Mouse (Mus musculus) midbrain, embryonic 14.5 days (tissue): ENCODE measurements at regions not wholly inside any gene's neighbourhood (a gene's known extent, or its start where the extent isn't known, plus 50 kb on each side); places are given as distances from the start of the nearest gene placed in this dataset.
A peak's percentile ranks its signal among the peaks of the same experiment; 100 is the strongest.

Experiments used
- ATAC-seq: fragments of 200-750 bp; cut with Nextera tagmentation; 2 replicates; pipeline ENCODE4 v1.8.0; 2017; ENCODE audit warnings: moderate number of reproducible peaks, moderate library complexity; ENCODE audit not compliant: low FRiP score, low TSS enrichment
- DNase-seq: peaks from one replicate; pipeline ENCODE4 v3.0.0-alpha.2; 2015
- H3K27ac ChIP-seq: fragments of 300-500 bp; sonication (generic); replicated peaks from 2 replicates; pipeline ENCODE4 v1.5.1; 2014; ENCODE audit warnings: mild to moderate bottlenecking, low read depth, low read length, moderate library complexity
- H3K27me3 ChIP-seq: fragments of 300-500 bp; sonication (generic); 2 replicates; pipeline ENCODE4 v1.6.1; 2014; ENCODE audit warnings: low read length, control low read depth, mixed read lengths; ENCODE audit not compliant: control insufficient read depth, insufficient read depth
- H3K36me3 ChIP-seq: fragments of 300-500 bp; sonication (generic); 2 replicates; pipeline ENCODE4 v1.6.1; 2014; ENCODE audit warnings: low read length, control low read depth; ENCODE audit not compliant: control insufficient read depth, insufficient read depth
- H3K4me1 ChIP-seq: fragments of 300-500 bp; sonication (generic); 2 replicates; pipeline ENCODE4 v1.6.1; 2014; ENCODE audit warnings: mild to moderate bottlenecking, antibody characterized with exemption, low read length, control low read depth; ENCODE audit not compliant: control insufficient read depth, insufficient read depth
- H3K4me2 ChIP-seq: fragments of 300-500 bp; sonication (generic); 2 replicates; pipeline ENCODE4 v1.6.1; 2014; ENCODE audit warnings: mild to moderate bottlenecking, low read length, moderate library complexity
- H3K4me3 ChIP-seq: fragments of 300-500 bp; sonication (generic); replicated peaks from 2 replicates; pipeline ENCODE4 v1.5.1; 2014; ENCODE audit warnings: low read depth, low read length
- H3K9ac ChIP-seq: fragments of 300-500 bp; sonication (generic); replicated peaks from 2 replicates; pipeline ENCODE4 v1.6.1; 2014; ENCODE audit warnings: mild to moderate bottlenecking, low read length, moderate library complexity
- H3K9me3 ChIP-seq: fragments of 300-500 bp; sonication (generic); 2 replicates; pipeline ENCODE4 v1.6.1; 2016; ENCODE audit warnings: low read length, control low read depth, mixed read lengths; ENCODE audit not compliant: control insufficient read depth
- WGBS: fragments of 180-500 bp; shearing (Covaris S2); extraction: QIAGEN DNeasy Blood & Tissue Kit; methylation state at CpG from one replicate; pipeline ENCODE4 v1.1.7; 2014; 5-methylcytosine and 5-hydroxymethylcytosine counted together

DNA sequence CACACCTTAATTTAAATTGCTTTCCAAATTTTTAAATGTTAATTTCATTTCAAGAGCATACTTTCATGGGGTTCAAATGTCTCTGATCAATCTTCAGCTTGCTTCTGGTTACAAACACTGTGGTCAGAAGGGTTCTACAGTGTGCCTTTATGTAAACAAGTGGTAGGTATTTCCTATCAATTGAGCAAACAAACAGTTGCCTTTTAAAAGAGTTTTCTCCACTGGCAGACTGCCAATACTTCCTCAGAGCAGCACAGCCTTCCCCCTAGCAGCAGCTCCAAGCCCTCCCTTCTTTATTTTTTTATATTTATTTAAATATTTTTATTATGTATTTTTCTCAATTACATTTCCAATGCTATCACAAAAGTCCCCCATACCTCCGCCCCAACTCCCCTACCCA, 977.8 kb downstream of the Fstl5 start:
- H3K4me2 ChIP-seq: no peak overlapping the region
- no peak for ATAC-seq
- no peak overlapping the region for H3K27ac ChIP-seq
- WGBS: 97% methylated on average over 1 of the region's 1 CpGs
- no peaks in the 10 kb centered on the region for H3K36me3 ChIP-seq
- peak; percentile 37 for DNase-seq
- H3K4me1 ChIP-seq: no peaks in the 10 kb centered on the region
- H3K4me3 ChIP-seq: no peak overlapping the region
- no peaks in the 10 kb centered on the region for H3K27me3 ChIP-seq
- no peaks in the 10 kb centered on the region for H3K9me3 ChIP-seq
- no peak overlapping the region for H3K9ac ChIP-seq

DNA sequence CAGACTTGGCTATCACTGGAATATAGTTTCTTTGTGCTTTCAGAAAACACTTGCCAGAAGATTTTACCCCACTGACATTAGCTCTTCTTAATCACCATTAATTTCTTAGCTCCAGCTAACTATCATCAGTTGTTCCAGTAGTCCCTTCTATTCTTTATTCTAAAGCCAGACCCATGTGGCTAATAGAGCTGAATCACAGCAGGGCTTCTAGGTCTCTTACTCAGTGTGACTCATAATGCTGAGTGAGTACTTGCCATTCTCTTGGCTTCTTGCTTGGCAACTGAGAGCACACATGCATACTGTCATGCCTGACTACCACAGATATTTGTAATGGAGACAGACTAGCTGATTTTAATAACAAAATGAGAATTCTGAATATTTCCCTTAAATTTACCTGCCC, 1001.0 kb downstream of the Fstl5 start:
- H3K4me3 ChIP-seq: no peak overlapping the region
- no peaks in the 10 kb centered on the region for H3K36me3 ChIP-seq
- no peaks in the 10 kb centered on the region for H3K27me3 ChIP-seq
- no peak for ATAC-seq
- no peaks in the 10 kb centered on the region for H3K9me3 ChIP-seq
- no peak overlapping the region for H3K27ac ChIP-seq
- H3K4me2 ChIP-seq: no peak overlapping the region
- H3K4me1 ChIP-seq: no peaks in the 10 kb centered on the region
- no peak for DNase-seq
- H3K9ac ChIP-seq: no peak overlapping the region

DNA sequence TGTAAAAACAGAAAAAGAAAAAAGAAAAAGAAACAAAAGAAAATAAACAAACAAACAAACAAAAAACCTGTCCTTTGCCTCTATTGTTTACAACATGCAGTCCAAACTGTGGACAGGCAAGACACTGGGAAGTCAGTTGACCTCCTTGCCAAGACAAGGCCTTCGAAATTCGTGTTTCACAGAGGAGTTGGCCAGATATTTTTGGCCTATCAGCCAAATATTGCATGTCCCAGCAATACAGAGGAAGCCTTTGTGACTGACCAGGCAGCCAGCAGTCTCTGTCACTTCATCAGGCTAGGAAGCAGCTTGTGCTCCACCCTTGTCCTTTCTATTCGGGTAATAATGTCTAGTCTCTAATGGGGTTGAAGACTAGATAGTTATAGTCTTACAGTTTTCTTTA, 1017.7 kb downstream of the Fstl5 start:
- 91% methylated on average over 3 of the region's 3 CpGs for WGBS
- no peak overlapping the region for H3K4me2 ChIP-seq

DNA sequence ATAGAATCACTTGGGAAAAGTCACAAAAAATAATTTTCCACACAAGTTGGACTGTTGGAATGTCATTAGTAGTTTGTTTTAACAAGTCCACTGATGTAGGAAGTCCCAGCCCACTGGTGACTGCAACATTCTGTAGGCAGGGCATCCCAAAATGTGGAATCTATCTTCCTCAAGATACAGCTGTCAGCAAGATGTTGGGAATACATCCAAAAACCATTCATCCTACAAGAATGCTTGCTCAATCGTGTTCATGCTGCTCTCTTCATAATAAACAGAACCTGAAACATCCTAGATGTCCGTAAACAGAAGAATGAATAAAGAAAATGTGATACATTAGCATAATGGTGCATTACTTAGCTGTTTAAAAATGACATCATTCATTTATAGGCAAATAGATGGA, 1038.9 kb downstream of the Fstl5 start:
- no peaks in the 10 kb centered on the region for H3K27me3 ChIP-seq
- H3K36me3 ChIP-seq: no peaks in the 10 kb centered on the region
- no peak overlapping the region for H3K9ac ChIP-seq
- no peaks in the 10 kb centered on the region for H3K9me3 ChIP-seq
- no peak overlapping the region for H3K4me3 ChIP-seq
- H3K4me2 ChIP-seq: no peak overlapping the region
- no peak overlapping the region for H3K27ac ChIP-seq
- ATAC-seq: no peak
- DNase-seq: no peak
- 71% methylated on average over 2 of the region's 2 CpGs for WGBS
- no peaks in the 10 kb centered on the region for H3K4me1 ChIP-seq

More for the DNA sequence above, 1017.7 kb downstream of the Fstl5 start:
- H3K36me3 ChIP-seq: no peaks in the 10 kb centered on the region
- ATAC-seq (no peak), DNase-seq (no peak)
- no peaks in the 10 kb centered on the region for H3K4me1 ChIP-seq
- no peak overlapping the region for H3K27ac ChIP-seq
- H3K27me3 ChIP-seq: no peaks in the 10 kb centered on the region
- H3K9ac ChIP-seq: no peak overlapping the region
- no peak overlapping the region for H3K4me3 ChIP-seq
- no peaks in the 10 kb centered on the region for H3K9me3 ChIP-seq

DNA sequence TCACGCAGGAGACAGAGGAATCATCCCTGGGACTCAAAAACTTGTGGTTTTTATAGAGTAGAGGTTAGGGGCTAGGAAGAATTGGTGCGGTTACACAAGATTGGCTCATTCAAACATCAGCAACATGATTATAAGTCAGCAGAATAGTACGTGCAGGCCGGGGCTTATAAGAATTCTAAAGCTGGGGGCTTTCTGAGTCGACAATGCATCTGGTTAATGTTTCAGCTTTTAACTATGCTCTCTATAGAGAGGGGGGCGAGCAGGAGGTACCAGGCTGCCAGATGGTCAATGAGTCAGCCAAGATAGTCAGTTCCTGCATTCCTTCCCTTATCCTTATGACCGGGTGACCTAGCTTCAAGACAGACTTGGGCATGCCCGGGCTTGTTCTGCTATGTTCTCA, 1046.5 kb downstream of the Fstl5 start:
- no peak overlapping the region for H3K9ac ChIP-seq
- ATAC-seq: no peak
- no peaks in the 10 kb centered on the region for H3K4me1 ChIP-seq
- H3K4me2 ChIP-seq: no peak overlapping the region
- no peak overlapping the region for H3K4me3 ChIP-seq
- no peak for DNase-seq
- no peaks in the 10 kb centered on the region for H3K27me3 ChIP-seq
- H3K9me3 ChIP-seq: no peaks in the 10 kb centered on the region
- H3K27ac ChIP-seq: no peak overlapping the region
- H3K36me3 ChIP-seq: no peaks in the 10 kb centered on the region
- WGBS: 94% methylated on average over 8 of the region's 8 CpGs

DNA sequence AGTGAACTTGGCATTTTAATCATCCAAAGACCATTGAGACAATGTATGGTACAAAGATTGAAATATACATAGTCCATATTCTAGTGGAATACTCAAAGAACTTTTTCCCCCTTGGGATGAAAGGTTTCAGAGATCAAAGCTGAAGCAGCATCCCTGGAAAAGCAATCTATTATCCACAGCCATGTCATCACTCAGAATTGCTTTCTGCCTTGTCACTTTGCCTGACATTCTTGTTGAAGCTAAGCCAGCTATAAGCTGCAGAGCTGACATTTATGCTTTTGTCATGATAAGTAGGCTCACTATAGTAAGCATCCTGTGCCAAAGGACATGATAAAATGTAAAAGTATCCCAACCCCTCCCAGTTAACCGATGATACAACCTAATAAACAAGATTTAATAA, 1077.6 kb downstream of the Fstl5 start:
- H3K4me1 ChIP-seq: no peaks in the 10 kb centered on the region
- H3K36me3 ChIP-seq: no peaks in the 10 kb centered on the region
- 31% methylated on average over 1 of the region's 1 CpGs for WGBS
- H3K4me2 ChIP-seq: no peak overlapping the region
- no peaks in the 10 kb centered on the region for H3K27me3 ChIP-seq
- ATAC-seq: no peak
- no peak overlapping the region for H3K27ac ChIP-seq
- no peak overlapping the region for H3K9ac ChIP-seq
- H3K4me3 ChIP-seq: no peak overlapping the region
- peak; percentile 51 for DNase-seq
- H3K9me3 ChIP-seq: no peaks in the 10 kb centered on the region

DNA sequence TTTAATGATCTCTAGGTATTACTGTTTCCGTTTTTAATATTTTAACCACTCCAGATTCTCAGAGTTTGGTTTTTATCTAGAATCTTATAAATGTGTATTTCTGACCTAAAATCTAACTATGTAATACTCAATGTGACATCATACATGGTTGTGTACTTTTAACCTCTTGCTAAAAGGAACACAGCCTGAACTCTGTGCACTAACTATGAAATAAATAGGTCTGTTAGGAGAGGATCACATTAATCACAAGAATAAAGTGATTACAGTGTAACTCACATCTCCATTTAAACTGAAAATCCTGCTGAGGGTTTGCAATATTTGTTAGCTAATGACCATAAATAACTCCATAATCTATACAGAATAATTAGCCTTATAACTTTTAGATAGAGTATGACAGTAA, 1123.8 kb downstream of the Fstl5 start:
- Histone ChIP-seq H3K27ac (no peak overlapping the region), H3K27me3 (no peaks in the 10 kb centered on the region), H3K4me2 (no peak overlapping the region), H3K4me1 (no peaks in the 10 kb centered on the region), H3K36me3 (no peaks in the 10 kb centered on the region), H3K9me3 (no peaks in the 10 kb centered on the region), H3K9ac (no peak overlapping the region), H3K4me3 (no peak overlapping the region)
- ATAC-seq (no peak), DNase-seq (no peak)
- 90% methylated on average over 1 of the region's 1 CpGs for WGBS

DNA sequence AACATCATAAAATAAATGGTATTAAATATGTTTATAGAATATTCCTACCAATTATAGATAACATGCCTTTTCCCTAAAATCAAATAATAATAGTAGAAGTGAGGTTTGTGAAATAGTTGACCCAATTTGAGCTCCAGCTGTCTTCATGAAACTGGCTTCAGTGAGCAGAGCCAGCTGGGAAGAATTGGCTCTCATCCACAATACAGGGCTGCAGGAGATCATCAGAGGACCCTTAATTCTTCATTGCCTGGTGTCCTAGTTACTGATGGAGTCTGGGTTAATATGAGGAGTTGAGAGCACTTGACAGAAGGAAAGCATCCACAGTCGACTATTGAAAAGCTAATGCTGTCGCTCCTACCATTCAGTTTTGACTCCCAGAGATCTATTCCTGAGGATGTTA, 1124.2 kb downstream of the Fstl5 start:
- Histone ChIP-seq H3K4me3 (no peak overlapping the region), H3K9me3 (no peaks in the 10 kb centered on the region), H3K36me3 (no peaks in the 10 kb centered on the region), H3K4me1 (no peaks in the 10 kb centered on the region), H3K27me3 (no peaks in the 10 kb centered on the region), H3K4me2 (no peak overlapping the region), H3K27ac (no peak overlapping the region), H3K9ac (no peak overlapping the region)
- ATAC-seq (no peak; the same call in 1 of the 2 replicates), DNase-seq (peak; percentile 1)
- WGBS: 92% methylated on average over 2 of the region's 2 CpGs

DNA sequence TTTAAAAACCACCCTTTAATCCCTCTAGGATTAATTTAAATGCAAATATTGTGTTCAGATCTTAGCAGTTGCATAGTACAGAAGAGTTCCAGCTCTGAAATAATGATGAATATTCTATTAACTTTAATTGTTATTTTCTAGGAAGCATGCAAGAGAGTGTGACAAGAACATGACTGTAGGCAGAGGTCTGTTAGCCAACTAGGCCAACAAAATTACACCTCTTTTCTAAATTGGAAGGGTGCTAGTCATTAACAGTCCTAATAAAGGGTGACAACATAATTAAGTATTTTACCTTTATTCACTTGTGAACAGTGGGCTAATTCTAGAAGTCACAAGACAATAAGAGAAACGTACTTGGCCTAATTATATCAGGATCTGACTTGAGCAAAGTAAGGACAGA, 1151.9 kb downstream of the Fstl5 start:
- no peak overlapping the region for H3K4me3 ChIP-seq
- DNase-seq: no peak
- H3K9ac ChIP-seq: no peak overlapping the region
- WGBS: 65% methylated on average over 1 of the region's 1 CpGs
- ATAC-seq: no peak
- H3K9me3 ChIP-seq: no peaks in the 10 kb centered on the region
- H3K4me2 ChIP-seq: no peak overlapping the region
- no peaks in the 10 kb centered on the region for H3K4me1 ChIP-seq
- no peaks in the 10 kb centered on the region for H3K27me3 ChIP-seq
- H3K36me3 ChIP-seq: no peaks in the 10 kb centered on the region
- H3K27ac ChIP-seq: no peak overlapping the region
